Mouse (Mus musculus) midbrain, embryonic 13.5 days (tissue): ENCODE measurements around the gene Bcar1. TPM values are rescaled to one million over a fixed set of nuclear protein-coding genes. Genes with fewer than 3 reads are reported as not detected.

Experiments
- ATAC-seq: fragments of 200-750 bp; cut with Nextera tagmentation; 2 replicates; pipeline ENCODE4 v1.8.0; 2017; ENCODE audit warnings: mild to moderate bottlenecking, moderate TSS enrichment, moderate library complexity
- H3K27ac ChIP-seq: fragments of 300-500 bp; sonication (generic); 2 replicates; pipeline ENCODE4 v1.5.1; 2015; ENCODE audit warnings: inconsistent platforms, mild to moderate bottlenecking, moderate library complexity
- H3K27me3 ChIP-seq: fragments of 300-500 bp; sonication (generic); 2 replicates; pipeline ENCODE4 v1.6.1; 2015; ENCODE audit warnings: mild to moderate bottlenecking, inconsistent platforms
- H3K36me3 ChIP-seq: fragments of 300-500 bp; sonication (generic); 2 replicates; pipeline ENCODE4 v1.6.1; 2015; ENCODE audit warnings: mild to moderate bottlenecking, inconsistent platforms
- H3K4me1 ChIP-seq: fragments of 300-500 bp; sonication (generic); replicated peaks from 2 replicates; pipeline ENCODE4 v1.6.1; 2015; ENCODE audit warnings: inconsistent platforms
- H3K4me2 ChIP-seq: fragments of 300-500 bp; sonication (generic); replicated peaks from 2 replicates; pipeline ENCODE4 v1.6.1; 2015; ENCODE audit warnings: moderate library complexity, mild to moderate bottlenecking, inconsistent platforms
- H3K4me3 ChIP-seq: fragments of 300-500 bp; sonication (generic); replicated peaks from 2 replicates; pipeline ENCODE4 v1.5.1; 2015; ENCODE audit warnings: mild to moderate bottlenecking, inconsistent platforms
- H3K9ac ChIP-seq: fragments of 300-500 bp; sonication (generic); replicated peaks from 2 replicates; pipeline ENCODE4 v1.6.1; 2015; ENCODE audit warnings: mild to moderate bottlenecking, inconsistent platforms
- H3K9me3 ChIP-seq: fragments of 300-500 bp; sonication (generic); 2 replicates; pipeline ENCODE4 v1.6.1; 2016; ENCODE audit warnings: mild to moderate bottlenecking, inconsistent platforms
- WGBS: fragments of 180-500 bp; shearing (Covaris S2); methylation state at CpG from one replicate; pipeline ENCODE4 v1.1.7; 2015; 5-methylcytosine and 5-hydroxymethylcytosine counted together
- polyA plus RNA-seq: library from polyadenylated mRNA; unstranded; fragments of >200 nt; fragmentation: Nextera tagmentation; extraction: Ambion mirVana; gene quantifications from 2 replicates; pipeline ENCODE4 v1.2.1, GENCODE M21; 2015

Gene Bcar1
- 48.7 and 55.0 TPM in 2 replicates for polyA plus RNA-seq

DNA sequence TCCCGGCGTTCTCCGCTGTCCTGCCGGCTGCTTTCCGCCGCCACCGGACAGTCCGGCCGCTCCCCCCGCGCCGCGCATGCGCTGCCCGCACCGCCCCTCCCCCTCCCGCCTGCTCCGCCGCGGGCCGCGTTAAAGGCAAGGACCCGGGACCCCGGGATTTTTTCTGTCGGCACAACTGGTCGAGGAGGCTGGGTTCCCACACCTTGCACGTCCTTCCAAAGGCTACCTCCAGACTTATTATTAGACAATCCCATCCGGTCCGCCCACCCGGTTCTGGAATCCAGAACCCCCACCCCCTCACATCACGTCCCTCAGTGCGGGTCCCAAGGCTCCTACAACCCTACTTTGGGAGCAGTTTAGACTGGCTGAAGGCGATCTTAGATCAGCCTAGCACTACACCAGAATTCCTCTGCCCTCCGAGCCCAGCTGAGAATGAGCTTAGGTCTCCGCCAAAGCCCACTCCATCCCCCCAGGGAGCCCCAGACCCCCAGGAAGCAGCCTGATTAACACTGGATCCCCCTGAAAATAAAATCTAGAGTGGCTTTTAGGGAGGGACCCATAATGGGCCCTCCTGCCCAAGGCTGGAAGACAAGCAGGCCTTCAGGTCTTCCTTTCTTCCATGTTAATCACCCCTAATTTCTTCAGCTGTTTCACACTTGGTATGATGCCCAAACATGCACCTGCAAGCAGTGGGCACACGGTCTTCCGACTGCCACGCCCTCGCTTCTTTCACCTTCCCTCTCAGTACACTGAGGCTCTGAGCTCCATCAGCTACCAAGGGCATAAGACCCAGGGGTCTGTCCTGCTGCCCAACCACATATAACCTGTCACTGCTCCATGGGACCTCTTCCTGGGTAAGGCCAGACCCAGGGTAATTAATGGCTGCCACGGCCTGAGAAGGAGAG, at the start of gene Bcar1:
Gene Bcar1 (minus strand): TSS at position 18 of the 905 bp plus-strand sequence.
- Histone ChIP-seq H3K4me3 (peak within 1 kb of the TSS; percentile 97), H3K9me3 (no peaks in the 10 kb centered on the region)

DNA sequence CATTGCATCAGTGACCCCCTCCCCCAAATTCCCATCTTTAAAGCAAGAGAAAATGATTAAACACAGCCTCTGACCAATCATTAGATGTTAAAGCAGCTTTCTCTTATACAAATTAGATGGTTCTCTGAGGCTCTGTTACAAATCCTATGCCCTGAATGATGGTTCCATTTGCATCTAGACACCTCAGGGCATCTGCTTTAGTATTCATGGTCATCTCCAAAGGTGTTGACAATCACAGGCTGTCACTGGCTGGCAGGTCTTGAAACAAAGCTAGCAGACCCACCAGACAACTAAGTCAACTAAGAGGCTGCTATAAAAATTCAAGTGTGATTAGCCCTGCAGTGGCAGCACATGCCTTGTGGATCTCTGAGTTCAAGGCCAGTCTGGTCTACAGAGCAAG, 46.0 kb upstream of the Bcar1 start:
- H3K4me2 ChIP-seq = no peak overlapping the region
- ATAC-seq = no peak
- H3K27me3 ChIP-seq = no peaks in the 10 kb centered on the region
- peaks cover 43% of the 10 kb centered on the region for H3K4me1 ChIP-seq
- no peaks in the 10 kb centered on the region for H3K36me3 ChIP-seq
- H3K9me3 ChIP-seq = no peaks in the 10 kb centered on the region
- no peak overlapping the region for H3K4me3 ChIP-seq
- H3K27ac ChIP-seq = peak overlapping the region; percentile 53; the same call in 1 of the 2 replicates
- H3K9ac ChIP-seq = no peak overlapping the region

More for the DNA sequence above, at the start of gene Bcar1:
- no peaks in the 10 kb centered on the region for H3K27me3 ChIP-seq
- H3K4me1 ChIP-seq = peaks cover 64% of the 10 kb centered on the region
- ATAC-seq = peak; percentile 57
- H3K36me3 ChIP-seq = no peaks in the 10 kb centered on the region
- H3K9ac ChIP-seq = peak within 1 kb of the TSS; percentile 99
- peak within 1 kb of the TSS; percentile 83 for H3K27ac ChIP-seq
- H3K4me2 ChIP-seq = peak within 1 kb of the TSS; percentile 69
- 16% methylated on average over 25 of the region's 40 CpGs for WGBS

DNA sequence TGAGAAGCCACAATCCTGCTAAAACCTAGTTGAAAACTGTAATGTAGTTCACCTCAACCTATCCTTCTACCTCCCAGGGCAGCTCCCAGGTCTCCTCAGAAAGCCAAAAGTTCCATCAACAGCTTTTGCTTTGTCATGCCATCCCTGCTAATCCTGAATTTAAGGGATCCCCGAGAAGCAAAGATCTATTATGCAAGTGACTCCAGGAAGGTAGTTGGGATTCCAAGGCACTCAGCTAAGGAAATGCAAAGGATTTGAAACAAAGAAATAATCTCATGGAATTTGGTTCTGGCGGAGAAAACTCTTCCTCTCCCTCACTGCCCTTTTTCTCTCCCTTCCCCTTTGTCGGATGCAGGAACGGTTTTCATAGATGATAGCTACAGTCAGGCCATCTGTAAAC, 45.6 kb upstream of the Bcar1 start:
- ATAC-seq = no peak
- Histone ChIP-seq H3K9ac (no peak overlapping the region), H3K4me2 (no peak overlapping the region), H3K36me3 (no peaks in the 10 kb centered on the region), H3K4me1 (peaks cover 43% of the 10 kb centered on the region), H3K4me3 (no peak overlapping the region), H3K27ac (peak overlapping the region; percentile 53; the same call in 1 of the 2 replicates), H3K27me3 (no peaks in the 10 kb centered on the region), H3K9me3 (no peaks in the 10 kb centered on the region)
- 13% methylated on average over 4 of the region's 4 CpGs for WGBS

DNA sequence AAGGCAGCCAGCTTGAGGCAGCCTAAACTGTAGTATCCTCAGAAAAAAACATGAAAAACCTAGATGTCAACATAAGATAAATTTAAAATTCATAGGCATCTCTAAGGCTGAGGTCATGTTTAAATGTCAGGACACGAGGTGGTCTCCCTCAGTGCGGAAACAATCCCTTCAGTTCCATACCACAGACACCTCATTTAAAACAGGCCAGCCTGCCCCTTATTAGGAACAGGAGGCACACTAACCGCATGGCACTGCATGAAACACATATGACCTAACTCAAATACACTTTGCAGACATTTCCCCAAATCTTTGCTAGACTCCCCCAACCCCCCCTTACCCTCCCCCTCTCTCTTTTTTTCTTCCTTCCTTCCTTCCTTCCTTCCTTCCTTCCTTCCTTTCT, 44.9 kb upstream of the Bcar1 start:
- H3K4me2 ChIP-seq = no peak overlapping the region
- no peaks in the 10 kb centered on the region for H3K36me3 ChIP-seq
- H3K27ac ChIP-seq = peak overlapping the region; percentile 80; the same call in 1 of the 2 replicates
- H3K4me1 ChIP-seq = peaks cover 45% of the 10 kb centered on the region
- H3K4me3 ChIP-seq = no peak overlapping the region
- H3K9ac ChIP-seq = no peak overlapping the region
- no peak for ATAC-seq
- no peaks in the 10 kb centered on the region for H3K27me3 ChIP-seq
- no peaks in the 10 kb centered on the region for H3K9me3 ChIP-seq
- 45% methylated on average over 3 of the region's 3 CpGs for WGBS

DNA sequence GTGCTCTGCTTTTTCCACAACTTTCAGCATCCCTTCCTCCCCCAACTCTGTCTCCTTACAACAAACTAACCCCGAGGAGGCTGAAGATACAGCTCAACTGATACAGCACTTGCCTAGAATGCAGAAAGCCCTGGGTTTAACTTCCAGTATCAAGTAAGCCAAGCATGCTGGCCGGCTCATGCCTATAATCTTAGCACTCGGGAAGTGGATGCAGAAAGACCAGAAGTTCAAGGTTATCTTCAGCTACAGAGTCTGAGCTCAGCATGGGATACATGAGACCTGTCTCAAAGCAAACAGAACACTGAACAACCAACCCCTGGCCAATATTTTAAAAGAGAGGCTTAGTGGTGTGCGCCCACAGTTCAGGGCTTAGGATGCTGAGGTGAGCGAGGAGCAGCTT, 44.5 kb upstream of the Bcar1 start:
- H3K9me3 ChIP-seq = no peaks in the 10 kb centered on the region
- peak overlapping the region; percentile 80 for H3K27ac ChIP-seq
- ATAC-seq = no peak
- peak overlapping the region; percentile 38; the same call in 1 of the 2 replicates for H3K4me2 ChIP-seq
- H3K9ac ChIP-seq = no peak overlapping the region
- no peaks in the 10 kb centered on the region for H3K27me3 ChIP-seq
- WGBS = 44% methylated on average over 5 of the region's 5 CpGs
- peaks cover 49% of the 10 kb centered on the region for H3K4me1 ChIP-seq
- no peaks in the 10 kb centered on the region for H3K36me3 ChIP-seq
- no peak overlapping the region for H3K4me3 ChIP-seq

DNA sequence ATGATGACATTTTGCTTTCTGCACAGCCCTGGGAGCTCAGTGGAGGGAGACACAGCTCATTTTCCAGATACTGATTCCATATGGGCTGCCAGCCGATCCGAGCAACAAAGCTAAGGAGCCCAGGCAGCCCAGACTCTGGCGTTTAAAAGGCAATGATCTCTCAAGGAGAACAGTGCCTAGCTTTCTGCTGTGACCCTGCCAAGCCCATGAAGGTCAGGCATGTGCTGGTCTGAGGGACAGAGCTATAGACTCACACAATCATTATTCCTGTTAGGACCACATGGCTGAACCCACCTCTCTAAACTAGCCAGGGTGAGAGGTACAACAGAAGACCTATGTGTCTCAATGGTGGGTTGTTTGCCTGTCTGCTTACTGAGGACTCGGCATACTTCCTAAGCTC, 44.1 kb upstream of the Bcar1 start:
- 9% methylated on average over 4 of the region's 4 CpGs for WGBS
- Histone ChIP-seq H3K27me3 (no peaks in the 10 kb centered on the region), H3K4me3 (no peak overlapping the region; the same call in 1 of the 2 replicates), H3K4me2 (peak overlapping the region; percentile 38), H3K9me3 (no peaks in the 10 kb centered on the region), H3K27ac (peak overlapping the region; percentile 80), H3K36me3 (no peaks in the 10 kb centered on the region), H3K4me1 (peaks cover 53% of the 10 kb centered on the region), H3K9ac (0 out of 2 replicates have a peak overlapping the region, but pooled peaks have one; percentile 44)
- ATAC-seq = peak; percentile 74

DNA sequence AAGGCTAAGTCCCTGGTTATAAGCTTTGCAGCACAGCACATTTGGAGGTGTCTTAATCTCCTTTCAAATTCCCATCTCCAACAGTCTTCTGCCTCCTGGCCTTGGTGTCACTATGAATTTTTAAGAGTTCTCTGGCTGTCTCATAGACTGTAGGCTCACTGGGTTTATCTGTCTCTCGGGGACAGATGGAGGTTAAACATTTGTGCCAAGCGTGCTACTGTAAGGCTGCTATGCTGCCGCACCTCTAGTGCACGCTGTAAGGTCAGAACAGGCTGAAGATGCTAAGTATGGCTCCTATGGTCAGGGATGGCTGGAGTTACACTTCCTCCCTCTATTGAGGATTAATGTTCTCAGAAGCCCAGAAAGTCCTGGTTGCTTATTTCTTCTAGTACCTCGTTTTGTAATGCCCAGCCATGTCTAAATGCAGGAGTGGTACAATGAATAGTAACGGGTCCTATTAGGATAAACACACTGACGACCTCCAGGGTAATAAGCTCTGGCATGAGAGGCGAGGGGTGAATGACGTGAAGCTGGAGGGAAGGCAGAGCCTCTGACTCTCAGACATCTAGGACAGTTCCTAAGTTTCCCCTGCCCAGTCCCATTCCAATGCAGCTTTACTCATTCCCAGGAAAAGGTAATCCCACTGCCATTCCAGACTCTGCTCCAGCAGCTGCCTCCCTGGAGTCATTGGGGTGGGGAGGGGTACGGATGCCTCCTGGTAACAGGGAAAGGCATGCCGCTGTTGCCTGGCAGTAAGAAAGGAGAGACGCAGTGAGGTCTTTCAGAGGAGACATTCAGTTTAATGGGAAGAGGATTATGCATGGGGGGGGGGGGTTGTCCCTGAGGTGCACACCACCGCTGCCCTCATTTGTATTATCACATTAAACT, 43.3 kb upstream of the Bcar1 start:
- peak overlapping the region; percentile 38 for H3K4me2 ChIP-seq

DNA sequence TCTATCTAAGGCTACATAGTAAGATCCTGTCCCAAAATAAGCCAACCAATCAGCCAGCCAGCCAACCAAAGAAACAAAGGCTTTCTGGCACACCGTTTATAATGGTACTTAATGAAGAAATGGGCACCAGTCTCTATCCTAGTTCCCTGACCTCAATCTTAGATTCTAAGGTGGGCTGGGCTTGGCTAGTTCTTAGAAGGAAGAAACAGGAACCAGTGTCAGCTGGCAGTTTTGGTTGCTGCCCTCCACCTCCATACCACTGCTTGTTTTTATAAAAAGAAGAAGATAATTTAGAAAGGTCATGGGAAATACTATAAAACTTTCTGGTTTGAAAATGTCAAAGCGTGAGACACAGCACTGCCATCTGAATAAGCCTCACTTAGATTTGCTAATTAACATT, 42.5 kb upstream of the Bcar1 start:
- peaks cover 56% of the 10 kb centered on the region for H3K4me1 ChIP-seq
- H3K9ac ChIP-seq = no peak overlapping the region
- no peak overlapping the region for H3K4me3 ChIP-seq

More for the DNA sequence above, 43.3 kb upstream of the Bcar1 start:
- H3K4me3 ChIP-seq = no peak overlapping the region; the same call in 1 of the 2 replicates
- 0 out of 2 replicates have a peak overlapping the region, but pooled peaks have one; percentile 44 for H3K9ac ChIP-seq
- no peaks in the 10 kb centered on the region for H3K9me3 ChIP-seq
- 19% methylated on average over 13 of the region's 13 CpGs for WGBS
- H3K36me3 ChIP-seq = no peaks in the 10 kb centered on the region
- H3K27me3 ChIP-seq = no peaks in the 10 kb centered on the region
- peak overlapping the region; percentile 80 for H3K27ac ChIP-seq
- ATAC-seq = peak; percentile 84
- H3K4me1 ChIP-seq = peaks cover 56% of the 10 kb centered on the region

DNA sequence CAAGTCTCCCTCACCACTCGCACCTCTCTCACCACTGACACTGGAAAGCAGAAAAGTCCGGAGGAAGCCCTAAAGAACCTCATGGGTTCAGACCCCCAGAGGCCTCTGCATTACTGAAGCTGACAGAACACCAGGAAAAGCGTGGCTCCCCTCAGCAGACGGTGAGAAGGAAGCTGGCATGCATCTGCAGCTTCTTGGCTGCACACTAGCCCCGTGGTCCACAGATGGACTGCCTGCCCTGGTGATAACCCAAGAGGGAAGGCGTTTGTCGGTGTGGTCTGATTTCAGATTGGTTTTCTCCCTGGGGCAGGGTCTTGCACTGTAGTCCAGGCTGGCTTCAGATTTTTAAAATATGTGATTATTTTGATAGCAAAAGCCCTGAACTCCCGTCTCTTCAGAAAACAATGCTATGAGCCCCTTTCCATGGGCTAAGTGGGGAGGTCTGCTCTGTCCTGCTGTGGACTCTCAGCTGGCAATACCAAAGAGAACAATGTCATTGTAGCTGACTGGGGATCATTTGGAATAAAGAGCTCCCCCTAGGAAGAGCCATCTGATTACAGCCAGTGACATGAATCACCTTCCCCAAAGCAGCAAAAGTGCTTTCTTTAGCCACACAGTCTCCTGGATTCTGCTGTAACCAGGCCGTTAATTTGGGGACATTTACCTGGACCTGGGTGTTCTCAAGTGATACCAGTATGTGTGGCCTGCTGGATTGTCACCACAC, 39.2 kb upstream of the Bcar1 start:
- H3K27ac ChIP-seq = peak overlapping the region; percentile 44
- WGBS = 56% methylated on average over 9 of the region's 9 CpGs
- H3K9ac ChIP-seq = no peak overlapping the region

More for the DNA sequence above, 42.5 kb upstream of the Bcar1 start:
- Histone ChIP-seq H3K9me3 (no peaks in the 10 kb centered on the region), H3K36me3 (no peaks in the 10 kb centered on the region), H3K4me2 (no peak overlapping the region), H3K27me3 (no peaks in the 10 kb centered on the region), H3K27ac (no peak overlapping the region)
- ATAC-seq = no peak
- 87% methylated on average over 2 of the region's 2 CpGs for WGBS

DNA sequence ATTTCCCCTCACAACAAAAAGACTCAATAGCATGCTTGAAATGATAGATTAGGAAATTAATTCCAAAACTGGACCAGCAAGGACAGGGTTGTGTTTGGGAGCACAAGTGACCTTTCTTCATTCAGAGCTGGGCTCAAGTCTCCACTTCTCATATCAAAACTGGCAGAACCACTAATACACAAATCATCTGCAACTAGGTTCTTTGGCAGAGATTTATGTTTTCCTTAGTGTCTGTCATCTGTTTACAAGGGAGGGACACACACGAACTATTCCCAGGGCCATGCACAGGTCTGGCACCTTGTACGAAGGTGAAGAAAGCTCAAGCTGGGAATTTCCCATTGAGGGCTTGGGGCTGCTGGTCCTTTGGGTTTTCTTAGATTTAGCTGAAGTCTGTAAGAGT, 38.6 kb upstream of the Bcar1 start:
- H3K4me1 ChIP-seq = peaks cover 42% of the 10 kb centered on the region
- H3K4me3 ChIP-seq = no peak overlapping the region
- H3K27ac ChIP-seq = no peak overlapping the region
- no peak overlapping the region for H3K9ac ChIP-seq
- no peaks in the 10 kb centered on the region for H3K36me3 ChIP-seq
- WGBS = 90% methylated on average over 2 of the region's 2 CpGs
- no peak for ATAC-seq
- no peaks in the 10 kb centered on the region for H3K9me3 ChIP-seq
- H3K4me2 ChIP-seq = no peak overlapping the region
- no peaks in the 10 kb centered on the region for H3K27me3 ChIP-seq

More for the DNA sequence above, 39.2 kb upstream of the Bcar1 start:
- Histone ChIP-seq H3K4me1 (peaks cover 48% of the 10 kb centered on the region), H3K27me3 (no peaks in the 10 kb centered on the region), H3K9me3 (no peaks in the 10 kb centered on the region), H3K36me3 (no peaks in the 10 kb centered on the region), H3K4me2 (no peak overlapping the region), H3K4me3 (no peak overlapping the region)
- ATAC-seq = no peak

DNA sequence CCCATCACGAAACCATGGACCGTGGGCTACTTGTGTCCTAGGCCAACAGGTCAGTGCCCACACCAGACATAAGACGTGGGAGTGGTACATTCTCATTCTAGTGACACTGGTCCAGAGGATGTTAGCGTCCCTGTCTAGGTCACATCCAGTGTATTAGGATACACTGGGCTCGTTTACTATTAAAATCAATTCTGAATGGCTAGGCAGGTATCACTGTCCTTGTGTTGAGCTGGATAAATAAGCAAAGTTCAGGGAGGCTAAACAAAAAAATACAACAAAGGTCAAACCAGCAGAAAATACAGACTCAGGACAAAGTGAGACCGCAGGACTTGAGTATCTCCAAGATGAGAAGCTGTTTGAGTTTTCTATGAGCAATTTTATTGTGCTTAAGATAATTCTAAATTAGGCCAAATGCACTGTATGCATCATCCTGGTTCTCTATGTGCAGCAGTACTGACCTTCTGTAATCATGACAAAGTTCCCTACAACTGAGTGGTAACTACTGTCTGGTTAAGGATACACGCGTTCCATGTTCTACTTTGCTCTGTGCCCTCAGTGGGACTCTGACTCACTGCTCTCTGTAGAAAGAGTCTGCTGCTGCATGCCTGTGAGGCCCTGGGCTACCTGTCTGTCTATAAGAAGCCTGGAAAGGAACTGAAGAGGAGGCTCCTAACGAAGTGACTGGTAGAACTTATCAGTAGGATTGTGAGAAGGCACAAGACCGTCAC, 37.3 kb upstream of the Bcar1 start:
- no peak overlapping the region for H3K4me2 ChIP-seq
- H3K4me1 ChIP-seq = peaks cover 32% of the 10 kb centered on the region
- ATAC-seq = no peak
- no peak overlapping the region for H3K9ac ChIP-seq
- no peak overlapping the region for H3K4me3 ChIP-seq
- H3K36me3 ChIP-seq = no peaks in the 10 kb centered on the region
- no peaks in the 10 kb centered on the region for H3K9me3 ChIP-seq
- no peaks in the 10 kb centered on the region for H3K27me3 ChIP-seq
- H3K27ac ChIP-seq = no peak overlapping the region
- 84% methylated on average over 10 of the region's 10 CpGs for WGBS
